Mouse (Mus musculus): Measurements from ENCODE around the gene Fkbpl. TPM values are rescaled to one million over a fixed set of nuclear protein-coding genes. Genes with fewer than 3 reads are reported as not detected.

Gene Fkbpl
- polyA plus RNA-seq, 1 experiment from 2014 or later, result 16.8 TPM

- 93% methylated on average over 8 of the region's 8 CpGs for WGBS
- H3K27ac ChIP-seq (replicated peaks), result no peak overlapping the region
- no peaks in the 10 kb centered on the region for H3K27me3 ChIP-seq (ENCODE audit: low read depth, poor library complexity, severe bottlenecking)
- DNase-seq (ENCODE audit: low spot score), result no peak
- no peaks in the 10 kb centered on the region for H3K9me3 ChIP-seq (replicated peaks)
- peaks cover 31% of the 10 kb centered on the region for H3K4me1 ChIP-seq
- H3K4me3 ChIP-seq, result no peak overlapping the region
- peaks cover 76% of the 10 kb centered on the region for H3K36me3 ChIP-seq
Measured at GRCm38 (mm10) chr17:34611050-34611449, 33.5 kb upstream of the Fkbpl start.

GRCm38 (mm10) chr17:34613054-34613645 is 31.4 kb upstream of the Fkbpl start:
- Histone ChIP-seq H3K36me3 (peaks cover 83% of the 10 kb centered on the region), H3K4me3 (no peak overlapping the region), H3K4me1 (peaks cover 16% of the 10 kb centered on the region), H3K9me3 (replicated peaks) (no peaks in the 10 kb centered on the region), H3K27ac (replicated peaks) (no peak overlapping the region), H3K27me3 (ENCODE audit: low read depth, poor library complexity, severe bottlenecking) (no peaks in the 10 kb centered on the region)
- DNase-seq (ENCODE audit: low spot score), result no peak
- WGBS, result 92% methylated on average over 11 of the region's 11 CpGs

GRCm38 (mm10) chr17:34613830-34614229 is 30.7 kb upstream of the Fkbpl start:
- Histone ChIP-seq H3K27ac (replicated peaks) (no peak overlapping the region), H3K4me1 (peaks cover 11% of the 10 kb centered on the region), H3K9me3 (replicated peaks) (no peaks in the 10 kb centered on the region), H3K36me3 (peaks cover 78% of the 10 kb centered on the region), H3K27me3 (ENCODE audit: low read depth, poor library complexity, severe bottlenecking) (no peaks in the 10 kb centered on the region), H3K4me3 (peak overlapping the region; percentile 11; the same call in 1 of the 2 replicates)
- 90% methylated on average over 10 of the region's 10 CpGs for WGBS
- DNase-seq (ENCODE audit: low spot score), result no peak

- Histone ChIP-seq H3K4me1 (peaks cover 10% of the 10 kb centered on the region), H3K4me3 (no peak within 1 kb of the TSS), H3K36me3 (peaks cover 72% of the 10 kb centered on the region), H3K27me3 (ENCODE audit: low read depth, poor library complexity, severe bottlenecking) (no peaks in the 10 kb centered on the region), H3K27ac (replicated peaks) (peak within 1 kb of the TSS; percentile 53; the same call in 1 of the 2 replicates), H3K9me3 (replicated peaks) (no peaks in the 10 kb centered on the region)
- no peak for DNase-seq (ENCODE audit: low spot score)
- WGBS, result 72% methylated on average over 6 of the region's 6 CpGs
Measured at GRCm38 (mm10) chr17:34615871-34616270, 28.7 kb upstream of the Fkbpl start, which contains the start of gene Egfl8. Gene Egfl8 (minus strand): TSS chr17:34615971.

GRCm38 (mm10) chr17:34618999-34619398 is 25.6 kb upstream of the Fkbpl start:
- DNase-seq (ENCODE audit: low spot score), result peak; percentile 64

GRCm38 (mm10) chr17:34621006-34621405 is 23.6 kb upstream of the Fkbpl start:
- Histone ChIP-seq H3K36me3 (peaks cover 61% of the 10 kb centered on the region), H3K27ac (replicated peaks) (no peak overlapping the region), H3K4me1 (peaks cover 8% of the 10 kb centered on the region), H3K27me3 (ENCODE audit: low read depth, poor library complexity, severe bottlenecking) (no peaks in the 10 kb centered on the region), H3K4me3 (no peak overlapping the region), H3K9me3 (replicated peaks) (no peaks in the 10 kb centered on the region)
- no peak for DNase-seq (ENCODE audit: low spot score)
- 94% methylated on average over 8 of the region's 8 CpGs for WGBS

More at GRCm38 (mm10) chr17:34618999-34619398, 25.6 kb upstream of the Fkbpl start:
- 19% methylated on average over 6 of the region's 6 CpGs for WGBS
- Histone ChIP-seq H3K4me3 (no peak overlapping the region), H3K27ac (replicated peaks) (no peak overlapping the region), H3K36me3 (peaks cover 70% of the 10 kb centered on the region), H3K4me1 (peaks cover 10% of the 10 kb centered on the region), H3K27me3 (ENCODE audit: low read depth, poor library complexity, severe bottlenecking) (no peaks in the 10 kb centered on the region), H3K9me3 (replicated peaks) (no peaks in the 10 kb centered on the region)

GRCm38 (mm10) chr17:34623161-34623560 is 21.4 kb upstream of the Fkbpl start:
- H3K27ac ChIP-seq (replicated peaks), result no peak overlapping the region
- DNase-seq (ENCODE audit: low spot score), result no peak
- peaks cover 24% of the 10 kb centered on the region for H3K4me1 ChIP-seq
- no peak overlapping the region for H3K4me3 ChIP-seq
- peaks cover 44% of the 10 kb centered on the region for H3K36me3 ChIP-seq
- WGBS, result 92% methylated on average over 9 of the region's 9 CpGs
- H3K27me3 ChIP-seq (ENCODE audit: low read depth, poor library complexity, severe bottlenecking), result peaks cover under 1% of the 10 kb centered on the region; the same call in 1 of the 2 replicates
- H3K9me3 ChIP-seq (replicated peaks), result no peaks in the 10 kb centered on the region

GRCm38 (mm10) chr17:34624981-34625380 is 19.6 kb upstream of the Fkbpl start:
- WGBS, result 94% methylated on average over 3 of the region's 3 CpGs
- no peak overlapping the region for H3K27ac ChIP-seq (replicated peaks)
- H3K4me3 ChIP-seq, result no peak overlapping the region
- H3K27me3 ChIP-seq (ENCODE audit: low read depth, poor library complexity, severe bottlenecking), result peaks cover 19% of the 10 kb centered on the region
- no peak for DNase-seq (ENCODE audit: low spot score)
- peaks cover 43% of the 10 kb centered on the region for H3K36me3 ChIP-seq
- peaks cover 42% of the 10 kb centered on the region for H3K4me1 ChIP-seq
- H3K9me3 ChIP-seq (replicated peaks), result no peaks in the 10 kb centered on the region

- 53% methylated on average over 16 of the region's 16 CpGs for WGBS
- H3K4me1 ChIP-seq, result peaks cover 54% of the 10 kb centered on the region
- peak overlapping the region; percentile 64 for H3K4me3 ChIP-seq
- peak overlapping the region; percentile 94 for H3K27ac ChIP-seq (replicated peaks)
- peaks cover 35% of the 10 kb centered on the region for H3K36me3 ChIP-seq
- peaks cover 31% of the 10 kb centered on the region for H3K27me3 ChIP-seq (ENCODE audit: low read depth, poor library complexity, severe bottlenecking)
- DNase-seq (ENCODE audit: low spot score), result no peak
- no peaks in the 10 kb centered on the region for H3K9me3 ChIP-seq (replicated peaks)
Measured at GRCm38 (mm10) chr17:34626062-34626772, 18.3 kb upstream of the Fkbpl start.

- peaks cover 36% of the 10 kb centered on the region for H3K27me3 ChIP-seq (ENCODE audit: low read depth, poor library complexity, severe bottlenecking)
- no peaks in the 10 kb centered on the region for H3K9me3 ChIP-seq (replicated peaks)
- H3K4me1 ChIP-seq, result peaks cover 60% of the 10 kb centered on the region
- peak; percentile 54 for DNase-seq (ENCODE audit: low spot score)
- 0% methylated on average over 18 of the region's 18 CpGs for WGBS
- peak overlapping the region; percentile 94 for H3K27ac ChIP-seq (replicated peaks)
- peak overlapping the region; percentile 64 for H3K4me3 ChIP-seq
- H3K36me3 ChIP-seq, result peaks cover 30% of the 10 kb centered on the region
Measured at GRCm38 (mm10) chr17:34626773-34627092, 17.8 kb upstream of the Fkbpl start.

- under 1% methylated on average over 45 of the region's 45 CpGs for WGBS
- Histone ChIP-seq H3K9me3 (replicated peaks) (no peaks in the 10 kb centered on the region), H3K4me3 (peak overlapping the region; percentile 64), H3K36me3 (peaks cover 24% of the 10 kb centered on the region), H3K27me3 (ENCODE audit: low read depth, poor library complexity, severe bottlenecking) (peaks cover 42% of the 10 kb centered on the region), H3K4me1 (peaks cover 65% of the 10 kb centered on the region), H3K27ac (replicated peaks) (peak overlapping the region; percentile 94)
- DNase-seq (ENCODE audit: low spot score), result peak; percentile 93
Measured at GRCm38 (mm10) chr17:34627093-34627942, 17.2 kb upstream of the Fkbpl start.

GRCm38 (mm10) chr17:34627943-34628643 is 16.5 kb upstream of the Fkbpl start, which contains the start of gene Ppt2:
Gene Ppt2 (minus strand): TSS chr17:34628510.
- Histone ChIP-seq H3K4me3 (peak within 1 kb of the TSS; percentile 64), H3K9me3 (replicated peaks) (no peaks in the 10 kb centered on the region)

More at GRCm38 (mm10) chr17:34627943-34628643, 16.5 kb upstream of the Fkbpl start, which contains the start of gene Ppt2:
- no peak for DNase-seq (ENCODE audit: low spot score)
- 7% methylated on average over 29 of the region's 29 CpGs for WGBS
- Histone ChIP-seq H3K27ac (replicated peaks) (peak within 1 kb of the TSS; percentile 94), H3K27me3 (ENCODE audit: low read depth, poor library complexity, severe bottlenecking) (peaks cover 50% of the 10 kb centered on the region), H3K36me3 (peaks cover 16% of the 10 kb centered on the region), H3K4me1 (peaks cover 71% of the 10 kb centered on the region)

All from midbrain, embryonic 10.5 days (tissue).